Mouse (Mus musculus) liver, postnatal 0 days (tissue): ENCODE results near the gene Thsd4.
A peak's percentile ranks its signal among the peaks of the same experiment; 100 is the strongest.

Experiments used
- CTCF ChIP-seq: sonication (generic); IDR thresholded peaks from 2 replicates; pipeline ENCODE4 v1.5.1; 2016; ENCODE audit warnings: antibody characterized with exemption, low read depth
- EP300 ChIP-seq: IDR thresholded peaks from 2 replicates; pipeline ENCODE4 v1.6.1; 2016; ENCODE audit warnings: antibody characterized with exemption, low read depth, mild to moderate bottlenecking

DNA sequence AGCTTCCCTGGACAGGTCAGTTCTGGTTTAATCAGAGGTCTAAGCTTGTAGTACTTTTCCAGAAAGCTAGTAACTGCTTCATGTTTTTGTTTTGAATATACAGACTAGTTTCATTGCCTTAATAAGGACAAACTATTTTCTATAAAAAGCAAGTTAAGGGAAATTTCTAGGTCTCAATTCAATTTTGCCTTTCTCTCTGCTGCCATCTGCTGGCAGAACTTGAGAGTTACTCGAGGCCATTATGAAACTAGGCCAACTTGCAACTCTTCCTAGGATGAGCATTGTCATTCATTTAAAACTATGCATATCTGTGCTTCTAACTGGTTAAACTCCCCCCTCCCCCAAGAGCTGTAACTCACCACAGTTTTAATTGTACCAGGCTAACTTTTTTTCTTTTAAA, 532.0 kb downstream of the Thsd4 start:
- TF ChIP-seq CTCF: peak; percentile 82
- TF ChIP-seq EP300: no peak
